Mouse (Mus musculus) cerebellum, postnatal 4 days (tissue): ENCODE measurements around the gene Hsf5.

Source experiments
- DNase-seq, 2 experiments: peaks; one replicate each; pipeline ENCODE4 v3.0.0; 2022; ENCODE audit warnings: low spot score in 2 of 2, mixed read lengths in 1 of 2

The Hsf5 gene

GRCm38 (mm10) chr11:87590841-87591525 is 26.0 kb upstream of the Hsf5 start:
- DNase-seq: peak in 1 of 2 experiments; percentile 33

DNA sequence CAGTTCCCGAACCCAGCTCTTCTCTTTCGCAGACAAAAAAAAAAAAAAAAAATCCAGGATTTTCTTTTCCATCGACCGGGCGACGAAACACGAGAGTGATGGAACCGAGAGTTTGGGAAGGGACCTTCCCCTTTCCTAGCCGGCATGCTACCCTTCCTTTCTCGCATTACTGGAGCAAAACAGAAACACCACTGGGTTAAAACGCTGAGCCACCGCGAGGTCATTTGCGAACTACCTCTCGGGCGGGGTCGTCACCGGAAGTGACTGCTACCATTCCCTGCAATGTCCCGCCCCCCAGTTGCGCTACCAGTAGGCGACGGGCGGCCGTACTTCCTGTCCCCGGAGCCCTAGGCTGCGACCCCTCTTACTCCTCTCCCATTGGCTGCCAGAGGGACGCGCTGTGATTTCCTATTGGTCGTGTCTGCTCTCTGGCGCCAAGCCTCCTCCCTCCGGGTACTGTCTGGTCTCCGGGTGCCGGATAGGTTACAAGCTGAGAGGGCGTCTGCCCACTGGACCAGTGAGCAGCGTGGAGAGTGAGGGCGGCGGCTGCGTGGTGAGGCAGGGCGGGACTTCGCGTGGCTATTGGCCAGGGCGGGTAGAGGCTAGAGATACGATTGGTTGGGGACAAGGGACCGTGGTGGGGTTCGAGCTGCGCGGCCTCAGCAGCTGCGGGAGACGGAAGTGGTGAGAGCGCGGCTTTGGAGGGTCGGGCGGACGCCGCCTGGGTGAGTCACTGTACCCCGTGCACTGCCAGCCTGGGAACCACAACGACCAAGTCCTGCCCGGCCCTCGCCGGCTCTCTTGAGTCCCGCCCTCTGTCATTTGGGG is 25.2 kb upstream of the Hsf5 start, which contains the start of gene Mtmr4:
Gene Mtmr4, plus strand, starts transcription at position 637 of the 828 bp plus-strand sequence.
- peak; percentile 94 to 98 for DNase-seq

DNA sequence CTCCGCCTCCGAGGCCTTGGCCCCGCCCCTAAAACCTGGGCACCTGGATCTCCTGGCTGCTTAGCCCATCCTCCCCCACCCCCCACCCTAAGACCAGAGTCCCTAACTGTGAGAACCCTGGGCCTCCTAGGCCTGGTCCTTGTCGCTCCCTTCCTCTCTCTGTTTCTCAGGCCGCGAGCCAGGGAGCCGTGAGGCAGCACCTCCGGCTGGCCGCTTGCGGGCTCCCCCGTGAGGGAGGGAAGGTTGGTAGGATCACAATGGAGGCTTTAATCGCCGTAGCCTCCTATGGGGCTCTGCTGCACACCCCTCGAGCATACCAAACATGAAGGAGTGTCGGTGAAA is 24.6 kb upstream of the Hsf5 start:
- DNase-seq: no peak

- no peak for DNase-seq
Observed at GRCm38 (mm10) chr11:87592713-87593598, 24.0 kb upstream of the Hsf5 start.

- DNase-seq: peak; percentile 58 to 80
Observed at GRCm38 (mm10) chr11:87595327-87595841, 21.6 kb upstream of the Hsf5 start.

- DNase-seq: no peak
Observed at GRCm38 (mm10) chr11:87595976-87596375, 21.0 kb upstream of the Hsf5 start.

DNA sequence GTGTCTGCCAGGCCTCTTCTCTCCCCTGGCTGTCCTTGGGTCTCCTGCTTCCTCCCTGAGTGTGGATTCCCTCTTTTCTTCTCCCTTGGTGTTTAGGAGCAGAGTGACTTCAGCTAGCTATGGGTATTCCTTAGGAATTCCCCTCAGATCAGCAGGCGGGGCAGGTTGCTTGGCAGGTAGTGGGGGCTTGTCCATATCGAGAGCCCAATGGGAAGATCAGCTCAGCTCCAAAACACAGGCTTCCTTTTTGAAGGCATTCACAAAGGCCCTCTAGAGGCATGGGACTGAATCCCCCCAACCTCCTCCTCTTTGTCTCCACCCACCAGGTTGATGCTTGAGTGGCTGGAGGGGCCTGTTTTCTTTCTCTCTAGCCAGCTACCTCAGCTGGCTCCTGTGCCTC is 20.5 kb upstream of the Hsf5 start:
- no peak for DNase-seq

DNA sequence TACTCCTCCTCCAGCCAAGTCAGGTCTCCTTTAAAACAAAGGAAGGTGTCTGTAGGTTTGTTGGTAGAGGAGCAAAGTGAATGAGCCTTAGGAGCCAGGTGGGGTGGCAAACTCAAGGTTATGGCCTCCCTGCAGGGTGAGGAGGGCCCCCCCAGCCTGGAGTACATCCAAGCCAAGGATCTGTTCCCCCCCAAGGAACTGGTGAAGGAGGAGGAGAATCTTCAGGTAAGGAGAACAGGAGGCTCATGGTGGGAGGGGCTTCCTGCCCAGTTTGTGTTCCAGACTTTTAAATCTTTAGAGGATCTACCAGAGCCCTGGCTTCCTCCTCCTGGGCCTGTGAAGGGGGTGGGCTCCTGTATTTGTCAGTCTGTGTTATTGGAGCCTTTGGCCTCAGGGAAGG is 19.9 kb upstream of the Hsf5 start:
- DNase-seq: no peak

DNA sequence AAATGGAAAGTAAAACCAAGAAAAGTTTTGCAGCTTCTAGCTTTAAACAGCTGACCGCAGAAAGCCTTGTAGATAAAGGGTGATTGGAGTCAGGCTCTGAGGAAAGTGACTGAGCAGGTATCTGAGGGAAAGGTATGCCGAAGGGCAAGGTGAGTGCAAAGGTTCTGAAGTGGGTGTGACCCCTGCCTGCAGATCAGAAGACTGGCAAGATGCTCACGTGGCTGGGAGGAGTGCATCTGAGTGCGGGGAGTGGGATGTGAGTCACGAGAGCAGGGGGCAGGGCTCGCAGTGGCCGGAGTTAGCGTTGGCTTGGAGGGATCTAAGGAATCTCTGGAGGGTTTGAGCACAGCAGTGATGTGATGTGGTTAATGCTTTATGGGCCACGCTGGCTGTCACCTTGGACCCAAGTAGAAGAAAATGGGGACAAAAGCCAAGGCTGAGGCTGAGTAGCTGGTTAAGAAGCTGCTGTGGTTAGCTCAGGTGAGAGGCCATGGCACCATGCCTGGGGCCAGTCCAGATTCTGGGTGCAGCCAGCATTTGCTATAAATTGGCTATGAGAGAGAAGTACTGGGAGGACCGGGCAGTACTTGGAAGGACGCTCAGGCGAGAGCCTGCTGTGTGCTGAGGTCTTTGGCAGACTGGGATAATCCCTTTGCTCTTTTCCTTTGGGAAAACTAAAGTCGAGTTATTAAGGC is 17.4 kb upstream of the Hsf5 start:
- no peak for DNase-seq

DNA sequence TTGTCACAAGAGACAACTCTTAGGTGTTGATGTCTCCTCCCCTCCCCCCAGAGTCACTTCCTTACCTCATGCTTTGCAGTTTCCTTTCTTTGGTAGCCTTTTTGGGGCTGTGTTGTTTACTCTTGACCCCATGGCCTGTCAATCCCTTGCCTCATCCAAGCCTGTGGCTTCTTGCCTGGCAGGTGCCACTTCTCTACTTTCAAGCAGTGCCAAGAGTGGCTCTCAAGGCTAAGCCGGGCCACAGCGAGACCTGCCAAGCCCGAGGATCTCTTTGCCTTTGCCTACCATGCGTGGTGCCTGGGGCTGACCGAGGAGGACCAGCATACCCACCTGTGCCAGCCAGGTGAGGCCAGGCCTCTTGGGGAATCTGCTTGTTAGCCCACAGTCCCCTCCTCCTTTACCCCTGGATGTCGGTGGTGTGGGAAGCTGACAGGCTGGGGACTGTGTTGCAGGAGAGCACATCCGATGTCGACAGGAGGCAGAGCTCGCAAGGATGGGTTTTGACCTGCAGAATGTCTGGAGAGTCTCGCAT is 16.6 kb upstream of the Hsf5 start:
- no peak for DNase-seq

DNA sequence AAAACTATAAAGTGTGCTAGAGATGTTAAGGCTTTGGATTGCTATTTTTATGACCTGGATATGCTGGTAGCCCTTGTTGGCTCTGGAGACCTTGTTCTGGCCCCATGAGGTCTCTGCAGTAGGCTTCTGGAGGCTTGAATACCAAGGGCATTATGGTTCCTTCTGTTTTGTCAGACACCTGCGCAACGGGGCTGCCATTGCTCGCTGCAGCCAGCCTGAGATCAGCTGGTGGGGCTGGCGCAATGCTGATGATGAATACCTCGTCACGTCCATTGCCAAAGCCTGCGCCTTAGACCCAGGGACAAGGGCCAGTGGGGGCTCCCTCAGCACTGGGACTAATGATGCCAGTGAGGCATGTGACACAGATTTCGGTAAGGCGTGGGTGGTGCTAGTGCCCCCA is 14.7 kb upstream of the Hsf5 start:
- no peak for DNase-seq

DNA sequence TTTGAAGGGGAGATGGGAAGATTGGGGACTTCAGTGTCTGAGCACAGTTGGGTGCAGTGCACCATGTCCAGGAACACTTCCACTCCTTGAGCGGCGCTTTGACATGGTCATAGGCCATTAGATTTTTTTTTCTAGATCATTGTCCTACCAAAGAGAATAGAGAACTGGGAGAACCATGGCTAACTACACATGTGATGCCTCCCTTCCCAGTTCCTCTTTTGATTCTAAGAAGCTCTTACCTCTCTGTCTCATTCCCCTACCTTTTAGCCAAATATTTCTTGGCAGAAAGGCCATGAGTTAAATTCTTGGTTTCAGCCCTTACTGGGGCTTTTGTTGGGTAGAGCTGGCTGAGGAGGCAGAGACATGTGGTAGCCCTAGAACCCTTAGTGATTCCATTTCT is 13.4 kb upstream of the Hsf5 start:
- no peak for DNase-seq

GRCm38 (mm10) chr11:87609264-87609663 is 7.7 kb upstream of the Hsf5 start:
- DNase-seq: no peak

DNA sequence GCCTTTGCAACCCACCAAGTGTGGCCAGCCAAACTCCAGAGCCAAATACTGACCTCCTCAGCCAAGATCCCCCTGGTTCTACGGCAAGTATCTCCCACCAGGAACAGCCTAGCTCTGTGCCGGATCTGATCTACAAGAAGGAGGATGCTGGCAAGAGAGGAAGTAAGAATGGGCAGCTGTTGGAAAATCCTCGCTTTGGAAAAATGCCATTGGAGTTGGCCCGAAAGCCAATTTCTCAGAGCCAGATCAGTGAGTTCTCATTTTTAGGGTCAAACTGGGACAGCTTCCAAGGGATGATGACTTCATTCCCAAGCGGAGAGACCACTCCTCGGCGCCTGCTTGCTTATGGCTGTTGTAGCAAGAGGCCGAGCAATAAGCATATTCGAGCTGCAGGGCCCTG is 5.4 kb upstream of the Hsf5 start:
- DNase-seq: no peak

DNA sequence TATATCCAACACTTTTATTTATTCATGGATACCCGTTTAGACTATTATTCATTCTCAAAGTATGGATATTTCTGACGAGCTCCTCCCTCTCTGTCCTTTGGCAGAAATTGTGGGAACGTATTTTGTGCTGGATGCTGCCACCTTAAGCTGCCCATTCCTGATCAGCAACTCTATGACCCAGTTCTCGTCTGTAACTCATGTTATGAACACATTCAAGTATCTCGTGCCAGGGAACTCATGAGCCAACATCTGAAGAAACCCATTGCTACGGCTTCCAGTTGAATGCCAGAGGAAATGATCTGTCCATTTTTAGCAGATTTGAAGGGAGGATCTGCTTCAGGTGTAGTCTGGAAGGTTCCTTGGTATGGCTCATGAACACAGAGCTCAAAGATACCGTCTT is 3.0 kb upstream of the Hsf5 start:
- DNase-seq: no peak

DNA sequence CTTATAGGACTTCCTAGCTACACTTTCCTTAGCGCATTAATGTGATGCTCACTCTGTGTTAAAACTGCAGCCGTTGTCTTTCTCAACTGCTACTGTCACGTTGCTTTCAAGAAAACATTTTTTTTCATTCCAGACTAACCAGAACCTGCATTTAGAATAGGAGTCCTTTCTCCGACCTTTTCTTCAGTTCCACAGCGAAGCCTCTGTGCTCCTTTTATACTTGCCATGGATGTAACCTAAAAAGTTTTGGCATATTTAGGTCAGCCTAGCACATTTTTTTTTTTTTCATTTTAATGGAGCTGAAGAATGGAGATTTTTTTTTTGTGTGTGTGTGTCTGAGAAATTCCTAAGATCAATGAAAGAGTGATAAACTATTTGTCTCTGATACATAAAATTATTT is 1.4 kb upstream of the Hsf5 start:
- DNase-seq: no peak

DNA sequence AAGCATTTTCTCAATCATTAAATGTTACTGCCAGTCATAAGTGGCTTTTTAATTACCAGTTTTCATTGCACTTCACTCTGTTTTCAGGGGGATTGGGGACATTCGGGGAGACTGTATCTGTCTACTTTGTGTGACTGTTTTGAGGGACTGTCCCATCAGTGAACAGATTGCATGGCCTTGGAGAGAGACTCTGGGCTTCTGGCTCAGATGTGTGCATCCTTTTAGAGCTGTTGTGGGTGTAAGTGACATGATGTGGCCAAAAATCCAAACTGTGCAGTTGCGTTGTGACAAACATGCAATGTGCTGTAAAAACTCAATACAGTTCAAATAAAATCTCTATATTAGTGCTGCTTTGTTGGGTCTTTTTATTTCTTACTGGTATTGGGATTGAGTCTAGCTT is 1.0 kb upstream of the Hsf5 start:
- no peak for DNase-seq

DNA sequence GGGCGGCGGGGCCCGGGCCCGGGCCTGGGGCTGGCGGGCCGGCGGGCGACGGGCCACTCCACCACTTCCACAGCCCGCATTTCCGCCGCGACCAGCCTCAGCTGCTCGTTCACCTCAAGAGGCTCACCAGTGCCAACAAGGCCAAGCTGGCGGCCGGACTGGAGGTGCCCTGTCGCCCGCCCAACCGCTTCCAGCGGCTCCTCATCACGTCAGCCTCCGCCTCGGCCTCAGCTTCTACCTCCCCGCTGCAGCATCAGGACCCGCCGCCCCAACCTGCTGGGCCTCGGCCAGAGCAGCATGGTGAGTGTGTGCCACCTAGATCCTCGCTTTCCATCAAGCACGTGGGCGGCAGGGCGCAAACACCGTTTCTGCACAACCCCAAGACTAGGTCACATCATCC is 642 bp downstream of the Hsf5 start:
- DNase-seq: no peak

DNA sequence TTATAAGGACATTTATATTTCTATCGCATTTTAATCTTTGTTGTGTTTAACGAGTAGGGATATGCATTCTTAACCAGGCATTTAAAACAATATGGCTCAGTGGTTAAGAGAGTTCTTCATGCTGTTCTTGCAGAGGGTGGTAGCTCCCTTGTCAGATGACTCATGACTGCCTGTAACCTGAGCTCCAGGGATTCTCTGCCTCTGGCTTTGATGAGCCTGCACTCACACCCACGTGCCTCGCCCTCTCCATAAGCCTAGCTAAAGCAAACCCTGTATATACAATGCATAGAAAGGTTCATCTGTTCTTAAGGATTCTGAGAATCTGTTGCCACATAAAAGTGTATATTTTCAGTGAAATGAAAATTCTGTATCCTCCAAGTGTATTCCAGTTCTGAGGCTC is 6.2 kb downstream of the Hsf5 start:
- DNase-seq: no peak

DNA sequence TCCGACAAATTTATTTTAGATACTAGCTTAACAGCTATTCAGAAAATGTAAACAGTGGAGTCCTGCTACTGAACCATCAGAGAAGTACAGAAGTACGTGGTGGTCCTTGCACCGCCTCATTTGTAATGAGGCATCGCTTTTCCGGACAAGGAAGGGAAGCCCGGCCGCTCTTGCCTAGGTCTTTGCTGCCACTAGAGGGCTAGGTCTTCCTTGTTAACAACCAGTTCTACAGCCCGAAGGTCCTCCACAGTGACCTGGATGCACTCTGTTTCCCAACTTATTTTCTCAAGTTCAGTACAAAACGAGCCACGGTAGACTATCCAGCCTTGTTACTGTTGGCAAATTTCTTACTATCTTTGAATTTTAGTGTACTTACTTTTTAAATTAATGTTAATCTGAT is 12.9 kb downstream of the Hsf5 start:
- peak in 1 of 2 experiments; percentile 36 for DNase-seq

- no peak for DNase-seq
Observed at GRCm38 (mm10) chr11:87638793-87639192, 21.8 kb downstream of the Hsf5 start.
